Mouse (Mus musculus) kidney, postnatal 36 days (tissue): Measurements from ENCODE around the gene Cd180.
A peak's percentile ranks its signal among the peaks of the same experiment; 100 is the strongest.
"Not testable (repeated sequence)": the region's sequence is repeated elsewhere in the genome, so short reads cannot be mapped to it uniquely, and the experiment has no call there.

Experiments
- DNase-seq, 2 experiments: peaks; one replicate each; pipeline ENCODE4 v3.0.0; 2021 to 2022; ENCODE audit warnings: mixed read lengths in 2 of 2

The Cd180 gene

DNA sequence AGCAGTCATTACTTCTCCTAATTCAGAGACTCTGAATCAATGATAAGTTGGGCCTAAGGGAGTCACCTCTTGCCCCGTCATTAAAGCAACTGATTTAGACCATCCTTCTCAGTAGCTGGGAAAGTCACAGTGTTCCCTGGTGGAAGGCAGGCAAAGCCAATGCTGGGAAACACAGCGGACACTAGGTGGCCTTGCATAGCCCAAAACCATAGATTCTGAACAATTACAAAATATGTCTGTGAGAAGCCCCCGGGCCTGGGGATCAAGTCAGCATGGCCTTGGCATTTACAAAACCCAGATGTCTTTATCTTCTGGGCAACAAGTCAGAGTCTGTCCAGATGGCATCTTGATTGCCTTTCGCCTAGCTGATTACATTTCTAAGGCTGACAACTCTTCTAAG, 8.5 kb upstream of the Cd180 start:
- DNase-seq: no peak

DNA sequence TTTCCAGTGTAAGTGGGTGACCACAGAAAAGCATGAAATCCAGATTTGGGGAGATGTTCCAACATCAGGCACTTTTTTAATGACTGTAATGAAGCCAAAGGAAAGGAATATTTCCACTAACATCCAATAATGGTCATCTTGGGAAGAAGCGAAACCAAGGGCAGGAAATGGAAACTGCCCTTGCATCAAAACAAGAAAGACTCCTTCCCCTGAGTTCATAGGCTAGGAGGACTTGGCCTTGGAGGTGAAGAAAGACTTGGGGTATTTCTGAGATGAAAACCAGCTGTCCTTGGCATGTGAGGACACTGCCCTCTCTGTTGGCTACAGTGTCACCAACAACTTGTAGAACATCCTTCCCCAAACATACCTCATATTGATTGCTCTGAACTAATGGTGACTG, 5.2 kb upstream of the Cd180 start:
- DNase-seq: no peak

DNA sequence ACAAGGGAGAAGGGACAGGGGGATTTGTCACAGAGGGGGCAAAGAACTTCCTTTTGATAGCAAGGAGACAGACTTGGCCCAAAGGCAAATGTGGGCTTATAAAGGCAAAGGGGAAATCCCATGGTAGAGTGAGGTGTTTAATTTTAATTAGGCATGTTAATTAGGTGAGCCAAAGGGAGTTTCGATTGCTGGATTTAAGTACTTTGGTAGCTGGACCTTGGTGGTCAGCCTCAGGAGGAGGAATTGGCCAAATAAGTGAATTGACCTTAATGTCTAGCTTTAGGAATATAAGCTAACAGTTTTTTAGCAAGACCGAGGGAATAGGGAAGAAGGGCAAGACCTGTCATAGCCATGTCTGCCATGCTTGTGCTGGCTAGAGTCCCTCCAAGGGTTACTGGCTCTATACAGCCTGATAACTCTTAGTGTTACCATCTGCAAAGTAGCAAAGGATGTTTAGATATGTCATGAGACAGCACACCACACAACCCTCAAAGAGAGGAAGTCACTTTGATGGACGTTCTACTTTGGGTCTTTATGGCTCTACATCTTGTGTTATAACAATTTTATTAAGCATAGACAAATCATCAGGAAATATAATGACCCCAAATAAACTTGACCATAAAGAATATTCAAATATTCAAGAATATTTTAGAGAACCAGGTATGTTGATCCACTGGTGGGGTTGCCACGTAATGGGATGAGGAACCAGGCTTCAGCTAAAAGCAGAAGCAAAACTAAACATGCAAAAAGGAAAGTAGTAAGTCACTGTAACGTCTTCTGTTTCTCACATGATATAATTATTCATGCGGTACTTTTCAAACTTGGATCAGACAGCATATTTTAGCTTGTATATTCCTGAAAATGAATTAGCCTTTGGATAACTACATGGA, 3.9 kb upstream of the Cd180 start:
- no peak for DNase-seq

DNA sequence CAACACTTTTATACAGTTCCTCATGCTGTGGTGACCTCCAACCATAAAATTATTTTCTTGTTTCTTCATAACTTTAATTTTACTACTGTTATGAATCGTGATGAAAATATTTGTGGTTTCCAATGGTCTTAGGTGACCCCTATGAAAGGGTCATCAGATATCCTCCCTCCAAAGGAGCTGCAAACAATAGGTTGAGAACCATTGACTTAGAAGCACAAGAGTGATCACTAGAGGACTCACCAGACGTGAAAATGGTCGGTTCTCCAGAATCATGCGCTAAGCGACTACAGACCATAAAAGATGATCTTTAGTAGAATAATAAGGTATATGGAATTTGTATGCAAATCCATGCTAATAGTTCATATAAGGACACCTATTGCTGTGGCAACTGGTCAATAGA, 3.2 kb upstream of the Cd180 start:
- DNase-seq: no peak

DNA sequence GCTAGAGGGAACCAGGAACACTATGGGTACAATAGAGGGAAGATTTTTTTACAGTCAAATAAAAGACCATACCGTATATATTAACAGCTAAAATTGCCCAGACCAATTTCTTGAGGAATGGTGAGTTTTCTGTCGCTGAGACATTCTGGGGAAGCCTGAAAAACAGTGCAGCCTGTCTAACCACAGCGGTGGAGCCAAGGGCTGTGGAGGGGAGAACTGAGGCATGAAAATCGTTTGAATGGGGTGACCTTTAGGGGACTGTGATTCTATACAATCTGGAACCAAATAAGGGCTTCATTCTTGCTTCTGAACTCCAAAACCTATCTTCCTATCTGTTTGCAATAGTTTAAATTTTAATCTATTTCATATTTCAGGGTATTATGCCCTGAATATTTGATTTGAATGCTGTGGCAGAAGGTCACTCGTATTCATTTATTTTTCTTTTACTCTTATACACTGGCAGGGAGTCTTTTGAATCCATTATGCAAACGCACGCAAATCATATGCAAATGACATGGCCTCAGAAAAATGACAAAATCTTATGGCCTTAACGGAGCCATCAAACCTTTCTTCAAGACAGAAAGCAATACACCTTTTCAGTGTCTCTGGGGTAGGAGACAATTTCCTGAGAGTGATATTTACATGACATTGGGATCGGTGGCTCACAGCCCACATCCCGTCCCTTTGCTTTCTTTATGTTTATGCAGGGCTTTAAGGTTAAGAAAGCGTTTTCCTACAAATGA, 1.8 kb upstream of the Cd180 start:
- no peak for DNase-seq

DNA sequence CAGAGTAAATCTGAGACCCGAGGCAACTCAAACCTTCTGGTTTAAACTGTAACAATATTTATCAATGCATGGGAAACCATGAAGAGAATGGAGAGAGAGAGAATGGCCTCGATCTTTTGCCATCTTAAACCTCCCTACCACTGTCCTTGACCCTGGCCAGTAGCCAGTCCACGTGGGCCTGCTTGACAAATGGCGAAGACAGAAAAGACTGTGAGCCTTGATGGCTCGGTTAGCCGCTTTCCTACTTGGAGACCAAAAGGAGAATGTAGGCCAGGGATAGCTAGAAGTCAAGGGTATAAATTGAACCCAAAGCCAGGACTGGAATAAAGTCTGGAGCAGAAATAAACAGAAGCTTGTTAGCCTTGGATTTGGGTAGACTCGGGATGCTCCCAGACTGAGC, 796 bp downstream of the Cd180 start:
- no peak for DNase-seq

DNA sequence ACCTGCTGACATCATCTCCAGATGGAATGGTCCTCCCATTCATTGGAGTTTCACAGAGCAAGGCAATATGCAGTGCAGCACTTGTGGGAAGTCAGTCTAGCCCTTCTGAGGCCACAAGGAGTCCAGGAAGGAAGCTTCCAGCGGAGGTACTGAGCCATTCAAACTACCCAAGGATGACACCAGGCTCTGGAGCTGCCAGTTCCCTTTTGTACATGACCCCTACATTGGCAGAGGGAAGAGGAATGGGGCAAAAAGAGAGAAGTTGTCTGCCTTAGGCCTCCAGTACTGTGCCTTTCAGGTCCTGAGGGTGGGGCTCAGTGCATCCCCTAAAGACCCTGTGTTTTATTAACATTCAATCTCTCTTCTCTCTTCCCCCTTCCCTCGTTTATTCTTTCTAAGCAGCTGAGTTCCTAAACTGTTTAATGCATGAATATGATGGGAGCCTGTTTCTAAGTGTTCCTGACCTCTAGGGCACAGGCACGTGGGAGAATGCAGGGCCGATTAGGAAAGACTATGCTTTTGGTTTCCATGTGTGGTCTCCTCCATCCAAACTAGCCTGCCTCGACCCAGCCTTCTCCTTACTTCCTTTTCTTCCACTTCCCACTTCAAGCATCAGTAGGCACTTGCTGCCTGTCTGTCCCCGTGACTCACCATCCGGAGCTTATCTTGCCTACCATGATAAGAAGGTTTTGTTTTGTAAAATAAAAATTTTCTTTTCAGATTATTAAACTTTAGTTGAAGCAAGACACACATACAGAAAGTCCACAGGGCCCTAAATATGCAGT, 2.0 kb downstream of the Cd180 start:
- DNase-seq: no peak

DNA sequence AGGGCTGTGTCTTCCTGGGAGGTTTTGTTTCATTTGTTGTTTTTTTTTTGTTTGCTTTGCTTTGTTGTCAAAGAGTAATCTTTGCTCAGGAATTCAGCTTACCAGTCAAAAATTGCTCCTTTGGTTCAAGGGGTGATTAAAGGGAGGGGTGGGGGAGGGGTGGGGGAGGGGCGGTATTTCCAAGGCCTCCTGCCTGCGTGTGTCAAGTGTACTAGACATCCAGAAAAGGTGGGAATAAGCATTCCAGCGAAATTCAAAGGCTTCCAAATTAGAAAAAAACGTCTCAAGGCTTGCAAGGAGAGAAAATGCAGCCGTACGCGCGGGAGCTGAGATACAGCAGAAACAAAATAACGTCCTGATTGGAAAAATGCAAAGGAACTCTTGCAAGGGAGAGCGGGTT, 5.0 kb downstream of the Cd180 start:
- no peak for DNase-seq

DNA sequence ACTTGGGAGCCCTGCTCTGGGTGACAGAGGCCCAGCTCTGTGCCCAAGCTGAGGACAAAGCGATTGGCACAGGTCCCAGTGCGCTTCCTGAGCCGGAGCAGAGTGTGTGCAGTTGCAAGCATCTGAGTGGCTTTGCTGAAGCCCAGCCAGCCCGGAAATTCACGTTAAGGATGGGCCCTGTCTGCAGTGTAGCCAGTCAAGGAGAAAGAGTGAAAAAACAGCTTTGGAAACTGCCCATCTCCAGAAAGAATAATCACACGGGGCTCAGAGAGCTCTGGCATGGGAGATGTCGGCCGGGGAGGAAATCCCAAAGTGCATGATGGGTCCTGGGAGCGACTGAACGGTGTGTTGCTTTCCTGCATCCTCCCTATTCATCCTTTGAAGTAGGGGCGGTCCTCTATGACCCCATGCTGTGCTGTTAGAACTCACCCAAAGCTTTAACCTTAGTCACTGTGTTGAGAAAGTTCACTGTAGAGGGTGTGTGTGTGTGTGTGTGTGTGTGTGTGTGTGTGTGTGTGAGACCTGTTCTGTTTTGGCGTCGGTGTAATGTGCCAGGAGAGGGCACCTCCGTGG, 5.5 kb downstream of the Cd180 start:
- DNase-seq: peak; percentile 73 to 86

DNA sequence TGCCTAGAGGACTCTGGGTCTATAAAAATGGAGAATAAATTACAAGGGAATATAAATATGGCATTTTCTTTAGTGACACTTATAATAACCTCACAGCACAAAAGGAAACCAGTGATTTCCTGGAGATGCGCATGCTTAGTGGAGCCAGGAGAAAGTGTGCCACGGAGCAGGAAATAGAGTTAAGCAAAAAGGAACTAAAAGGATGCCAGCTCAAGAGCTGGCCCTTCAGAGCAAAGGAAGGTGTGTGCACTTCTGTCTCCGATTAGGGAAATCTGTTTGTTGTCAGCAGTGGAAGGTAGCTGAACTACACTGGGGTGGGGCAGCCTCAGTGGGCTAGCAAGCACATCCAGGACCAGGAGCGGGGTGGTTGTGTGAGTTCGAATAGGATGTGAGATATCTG, 6.8 kb downstream of the Cd180 start:
- DNase-seq: no peak

DNA sequence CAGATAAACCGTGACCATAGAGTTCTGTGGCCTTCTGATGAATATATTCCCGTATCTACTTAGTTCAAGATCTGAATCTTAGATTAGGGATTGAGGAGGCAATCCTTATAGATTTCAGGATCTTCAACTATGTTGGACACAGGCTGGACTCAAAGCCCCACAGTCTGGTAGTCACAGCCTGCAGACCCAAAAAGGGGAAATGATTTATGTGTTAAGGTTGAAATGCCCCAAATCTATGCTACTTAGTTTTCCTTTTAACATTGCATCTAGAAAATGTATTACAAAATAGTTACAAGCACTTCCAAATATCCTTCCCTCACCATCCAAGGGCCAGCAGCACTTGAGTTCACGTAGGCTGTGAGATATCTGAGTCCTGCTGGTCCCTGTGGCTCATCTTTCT, 7.4 kb downstream of the Cd180 start:
- no peak for DNase-seq

DNA sequence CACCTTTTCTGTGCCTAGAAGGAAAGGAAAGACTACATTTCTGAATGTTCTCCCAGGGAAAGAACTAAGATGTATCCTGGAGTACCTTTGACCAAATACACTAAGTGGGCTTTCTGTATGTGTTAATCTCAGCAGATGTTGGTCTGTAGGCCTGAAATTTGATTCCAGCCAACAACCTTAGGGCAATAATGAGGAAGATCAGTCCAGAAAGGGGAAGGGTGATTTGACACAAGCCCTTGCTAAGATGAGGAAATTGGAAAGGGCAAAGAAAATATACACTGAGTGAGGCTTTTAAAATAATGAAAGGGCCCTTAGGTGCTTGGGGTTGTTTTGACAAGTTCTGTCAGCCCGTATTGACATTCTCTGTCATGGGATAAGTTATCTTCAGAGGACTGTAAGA, 23.6 kb downstream of the Cd180 start:
- no peak for DNase-seq

DNA sequence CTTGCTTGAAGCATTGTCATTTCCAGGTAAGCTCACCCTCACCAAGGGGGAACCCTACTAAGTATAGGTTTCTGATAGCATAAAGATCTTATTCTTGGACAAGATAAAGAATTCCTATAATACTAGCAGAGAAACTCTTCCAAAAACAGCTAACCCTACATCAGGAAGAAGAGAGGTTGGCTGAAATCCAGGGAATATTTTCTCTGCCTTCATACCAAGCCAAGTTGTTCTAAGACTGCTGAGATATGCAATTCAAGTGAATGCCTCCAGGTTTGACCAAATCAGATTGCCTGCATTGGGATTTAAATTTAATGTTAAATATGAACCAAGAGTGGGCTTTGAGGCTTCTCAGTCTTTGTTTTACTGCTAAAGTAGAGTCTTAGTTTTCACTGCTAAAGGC, 32.1 kb downstream of the Cd180 start:
- no peak for DNase-seq

DNA sequence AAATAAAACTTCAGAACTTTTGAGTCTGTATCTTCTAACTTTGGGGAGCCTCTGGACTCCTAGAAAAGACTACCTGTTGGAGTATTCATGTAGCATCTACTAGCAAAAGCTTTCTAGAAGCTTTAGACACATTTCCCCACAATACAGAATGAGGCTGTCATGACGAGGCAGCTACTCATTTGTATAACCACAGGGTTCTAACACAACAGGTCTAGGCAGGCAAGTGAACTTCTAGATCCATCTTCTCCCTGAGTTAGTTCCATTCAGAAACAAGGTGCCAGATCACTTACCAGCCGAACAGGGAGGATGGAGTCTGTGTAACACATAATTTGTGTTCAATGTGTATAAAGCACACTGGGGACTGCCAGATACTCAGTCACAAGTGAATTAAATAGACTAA, 32.5 kb downstream of the Cd180 start:
- DNase-seq: no peak

DNA sequence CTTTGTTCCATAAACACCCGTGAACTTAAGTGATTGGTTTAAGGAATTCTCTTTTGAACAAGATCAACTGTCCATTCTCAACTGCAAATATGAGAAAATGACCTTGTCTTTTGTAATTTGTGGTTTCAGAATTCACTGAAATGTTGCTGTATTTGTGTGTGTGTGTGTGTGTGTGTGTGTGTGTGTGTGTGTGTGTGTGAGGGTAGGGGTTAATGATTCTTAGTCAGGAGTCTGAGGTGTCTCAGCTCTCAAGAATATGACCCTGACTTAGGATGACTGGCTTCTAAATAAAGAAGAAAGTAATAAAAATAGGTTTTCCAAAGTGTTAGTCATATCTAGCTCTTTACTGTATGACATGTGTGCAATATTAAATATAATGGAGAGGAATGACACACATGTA, 33.5 kb downstream of the Cd180 start:
- peak in 1 of 2 experiments; percentile 60 for DNase-seq

DNA sequence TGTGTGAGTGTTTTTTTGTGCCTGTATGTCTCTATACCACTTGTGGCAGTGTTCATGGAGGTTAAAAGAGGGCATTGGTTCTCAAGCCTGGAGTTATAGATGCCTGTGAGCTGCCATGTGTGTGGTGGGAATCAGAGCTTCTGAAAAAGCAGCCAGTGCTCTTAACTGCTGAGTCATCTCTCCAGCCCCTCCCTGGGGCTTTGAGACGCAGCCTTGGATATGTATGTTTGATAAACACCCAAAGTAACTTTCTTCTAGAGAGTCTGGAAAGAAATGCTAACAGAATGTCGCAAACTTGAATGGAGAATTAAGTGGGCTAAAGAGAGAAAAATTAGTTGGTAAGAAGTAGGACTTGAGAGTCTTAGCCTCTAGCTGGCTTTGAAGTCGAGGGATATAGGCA, 34.7 kb downstream of the Cd180 start:
- no peak for DNase-seq

DNA sequence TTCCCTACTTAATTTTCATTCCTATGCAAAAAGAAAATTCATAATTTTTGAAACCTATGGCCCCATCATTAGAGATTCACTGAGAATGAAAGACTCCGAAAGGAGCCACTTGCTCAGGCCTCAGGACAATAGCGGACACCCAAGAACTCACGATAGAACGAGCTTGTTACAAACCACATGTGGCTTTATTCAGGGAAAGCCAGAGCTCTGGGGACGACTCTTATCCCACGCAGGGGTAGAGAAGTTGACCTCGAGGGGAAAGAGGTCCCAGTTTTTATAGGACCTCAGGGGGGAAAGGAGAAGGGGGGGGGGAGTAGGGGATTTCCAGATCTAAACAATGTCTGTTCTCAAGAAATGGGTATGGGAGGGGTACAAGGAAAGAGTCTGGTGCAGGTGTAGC, 35.6 kb downstream of the Cd180 start:
- DNase-seq: not testable (repeated sequence)

DNA sequence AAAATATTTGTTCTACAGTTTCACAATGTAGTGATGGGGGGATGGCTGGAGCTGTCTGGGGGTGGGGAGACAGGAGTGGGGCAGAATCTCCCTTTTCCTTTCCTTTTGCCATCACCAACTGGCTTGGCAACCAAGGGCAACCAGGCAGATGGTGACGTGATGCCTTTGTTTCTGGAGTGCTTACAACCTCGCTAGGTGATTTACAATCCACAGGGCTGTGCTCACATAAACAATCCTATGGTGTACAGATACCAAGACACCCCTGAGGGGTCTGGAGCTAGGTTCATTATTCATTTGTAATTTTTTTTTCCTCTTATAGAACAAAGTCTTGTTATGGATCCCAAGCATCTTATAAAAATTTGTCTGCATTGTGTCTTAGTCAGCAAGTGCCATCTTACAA, 39.7 kb downstream of the Cd180 start:
- no peak for DNase-seq

DNA sequence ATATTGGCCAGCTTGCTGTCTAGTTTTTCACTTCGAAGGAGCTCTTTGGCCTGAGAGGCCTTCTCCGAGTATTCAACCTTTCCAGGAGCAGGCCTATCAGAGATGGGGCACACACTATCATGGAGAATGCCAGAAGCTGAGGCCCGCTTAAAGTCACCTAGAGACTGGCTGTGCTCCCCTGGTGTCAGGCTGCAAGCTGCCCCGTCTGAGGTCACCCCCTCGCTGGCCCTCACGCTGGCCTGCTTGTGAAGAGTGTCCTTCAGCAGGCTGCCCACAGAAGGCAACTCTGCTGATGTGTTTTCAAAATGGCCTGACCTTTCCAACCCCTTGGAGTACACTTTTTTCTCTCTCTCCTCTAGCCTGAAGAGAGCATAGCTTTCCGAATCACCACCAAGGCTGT, 44.5 kb downstream of the Cd180 start:
- DNase-seq: no peak

DNA sequence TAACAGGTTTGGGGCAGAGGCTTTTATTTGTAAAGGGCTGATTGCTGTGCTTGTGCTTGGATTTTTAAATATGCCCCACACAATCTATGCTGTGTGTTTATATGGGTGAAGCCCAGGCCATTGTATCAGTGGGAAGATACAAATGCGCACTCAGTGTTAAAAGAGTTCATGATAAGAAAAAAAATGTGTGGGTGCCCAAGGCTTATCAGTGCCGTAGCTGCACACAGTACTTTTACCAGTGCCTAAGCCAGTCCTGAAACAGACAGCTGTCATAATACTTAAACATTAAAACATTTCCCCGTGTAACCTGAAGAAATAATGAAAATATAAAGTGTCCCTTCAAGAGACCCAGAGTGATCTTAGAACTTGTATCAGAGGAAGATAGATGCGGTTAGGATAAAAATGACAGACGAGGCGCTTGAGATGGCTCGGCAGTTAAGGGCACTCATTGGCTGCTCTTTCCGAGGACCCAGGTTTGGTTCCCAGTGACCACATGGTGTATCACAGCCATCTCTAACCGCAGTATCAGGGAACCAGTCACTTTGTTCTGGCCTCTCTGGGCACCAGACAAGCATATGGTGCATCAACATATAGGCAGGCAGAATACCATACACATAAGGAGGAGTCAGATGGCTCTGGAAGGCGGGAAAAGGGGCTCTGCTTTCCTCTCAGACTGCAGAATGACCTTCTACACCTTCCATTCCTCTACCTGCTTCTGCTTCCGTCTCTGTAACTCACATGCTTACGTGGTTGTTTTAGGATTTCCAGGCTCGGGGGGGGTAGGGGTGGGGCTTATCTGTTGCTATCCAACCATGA, 46.6 kb downstream of the Cd180 start:
- DNase-seq: no peak

DNA sequence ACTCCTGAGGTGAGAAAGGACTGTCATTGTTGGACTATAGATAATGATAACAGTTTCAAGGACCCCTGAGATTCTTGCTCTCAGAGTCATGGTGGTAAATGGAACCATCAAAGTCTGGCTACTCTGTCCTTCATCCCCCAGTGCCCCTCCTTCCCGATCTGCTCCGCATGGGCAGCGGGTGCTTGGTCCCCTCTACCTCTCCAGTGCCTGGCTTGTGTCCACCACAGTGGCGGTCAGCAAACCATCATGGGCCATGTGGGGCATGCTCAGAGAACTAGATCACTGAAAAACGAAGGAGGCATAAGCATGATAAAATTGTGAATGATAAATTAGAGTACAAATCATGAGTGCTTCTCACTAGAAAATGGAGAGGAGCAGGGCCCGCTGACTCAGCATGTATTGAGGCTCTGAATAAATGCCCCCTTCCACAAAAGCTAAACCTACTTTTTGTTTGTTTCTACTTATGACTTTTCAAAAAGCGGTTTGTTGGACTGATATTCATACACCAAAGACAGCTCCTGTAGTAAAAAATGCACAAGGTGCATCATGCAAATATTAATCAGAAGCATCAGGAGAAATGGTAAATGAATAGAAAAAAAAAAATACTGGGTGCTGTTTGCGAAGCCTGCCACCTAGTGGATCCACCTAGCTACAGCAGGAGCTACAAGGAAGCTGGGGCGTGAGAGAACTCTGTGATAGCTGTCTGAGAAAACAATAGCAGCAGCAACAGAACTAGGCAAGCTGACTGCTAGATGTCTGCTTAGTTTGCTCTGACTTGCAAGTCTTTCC, 51.3 kb downstream of the Cd180 start:
- DNase-seq: peak; percentile 44 to 78

DNA sequence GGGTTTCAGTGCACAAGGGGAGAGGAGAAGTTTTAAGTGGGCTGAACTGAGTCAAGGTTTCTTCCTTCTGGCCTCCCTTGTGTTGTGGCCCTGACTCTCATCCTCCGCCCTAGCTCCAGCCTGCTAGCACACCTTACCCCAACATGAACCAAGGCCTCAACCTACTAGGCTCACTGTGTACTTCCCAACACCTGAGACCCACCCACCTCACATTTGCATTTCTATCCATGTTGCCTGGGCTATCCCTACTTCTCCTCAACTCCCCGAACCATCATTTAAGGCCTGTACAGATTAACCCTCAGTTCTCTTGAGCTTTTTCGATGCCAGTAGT, 51.9 kb downstream of the Cd180 start:
- no peak for DNase-seq
